Mouse (Mus musculus): ENCODE data around the gene Klhl15. TPM values are rescaled to one million over a fixed set of nuclear protein-coding genes. Genes with fewer than 3 reads are reported as not detected.

Klhl15 gene
- polyA plus RNA-seq, 1 experiment from 2014 or later = 10.9 TPM

GRCm38 (mm10) chrX:94302928-94303327, 68.5 kb downstream of the Klhl15 start:
- no peak overlapping the region for H3K27ac ChIP-seq
- ATAC-seq (ENCODE audit: insufficient number of reproducible peaks, insufficient read depth, low FRiP score, low TSS enrichment, low read depth) = no peak
- no peak overlapping the region for H3K4me3 ChIP-seq
- H3K27me3 ChIP-seq = peaks cover 57% of the 10 kb centered on the region
- no peak overlapping the region for H3K9ac ChIP-seq
- H3K9me3 ChIP-seq = no peaks in the 10 kb centered on the region
- no peak overlapping the region for H3K4me2 ChIP-seq
- H3K36me3 ChIP-seq = no peaks in the 10 kb centered on the region
- no peaks in the 10 kb centered on the region for H3K4me1 ChIP-seq
- WGBS = 48% methylated on average over 2 of the region's 2 CpGs

- H3K27ac ChIP-seq = no peak overlapping the region
- no peaks in the 10 kb centered on the region for H3K9me3 ChIP-seq
- no peaks in the 10 kb centered on the region for H3K36me3 ChIP-seq
- H3K4me1 ChIP-seq = no peaks in the 10 kb centered on the region
- ATAC-seq (ENCODE audit: insufficient number of reproducible peaks, insufficient read depth, low FRiP score, low TSS enrichment, low read depth) = no peak
- H3K27me3 ChIP-seq = peaks cover 52% of the 10 kb centered on the region
- no peak overlapping the region for H3K9ac ChIP-seq
- 77% methylated on average over 11 of the region's 11 CpGs for WGBS
- no peak overlapping the region for H3K4me3 ChIP-seq
- H3K4me2 ChIP-seq = no peak overlapping the region
These were observed 86.9 kb downstream of the Klhl15 start for GRCm38 (mm10) chrX:94321036-94321902.

Small RNA genes lying within 50 kb of the gene (microRNA-seq; reads per million reads assigned to microRNA genes)
- 0.55 reads per million for gene Mir7673

Other genes with a start within 250 kb of the Klhl15 start
- 31.4 and 33.6 TPM in 2 replicates for gene Zfx, start 110.9 kb upstream of the Klhl15 start, polyA plus RNA-seq (2015; fragmentation: Nextera tagmentation; extraction: Ambion mirVana)
- gene Eif2s3x, start 21.7 kb upstream of the Klhl15 start, polyA plus RNA-seq (2015; fragmentation: Nextera tagmentation; extraction: Ambion mirVana) = 81.1 and 82.7 TPM in 2 replicates
- 0.22 TPM in 1 of 2 replicates, not detected in the other for gene Fam90a1b, start 132.2 kb downstream of the Klhl15 start, polyA plus RNA-seq (2015; fragmentation: Nextera tagmentation; extraction: Ambion mirVana)
- gene Apoo, start 132.5 kb downstream of the Klhl15 start, polyA plus RNA-seq (2015; fragmentation: Nextera tagmentation; extraction: Ambion mirVana) = 67.8 and 80.7 TPM in 2 replicates